Mouse (Mus musculus): Measurements from ENCODE around the gene Lgals3bp. TPM values are rescaled to one million over a fixed set of nuclear protein-coding genes. Genes with fewer than 3 reads are reported as not detected.

The Lgals3bp gene
- 22.7 and 23.3 TPM in 2 replicates for polyA plus RNA-seq (2012; rRNA removed)

DNA sequence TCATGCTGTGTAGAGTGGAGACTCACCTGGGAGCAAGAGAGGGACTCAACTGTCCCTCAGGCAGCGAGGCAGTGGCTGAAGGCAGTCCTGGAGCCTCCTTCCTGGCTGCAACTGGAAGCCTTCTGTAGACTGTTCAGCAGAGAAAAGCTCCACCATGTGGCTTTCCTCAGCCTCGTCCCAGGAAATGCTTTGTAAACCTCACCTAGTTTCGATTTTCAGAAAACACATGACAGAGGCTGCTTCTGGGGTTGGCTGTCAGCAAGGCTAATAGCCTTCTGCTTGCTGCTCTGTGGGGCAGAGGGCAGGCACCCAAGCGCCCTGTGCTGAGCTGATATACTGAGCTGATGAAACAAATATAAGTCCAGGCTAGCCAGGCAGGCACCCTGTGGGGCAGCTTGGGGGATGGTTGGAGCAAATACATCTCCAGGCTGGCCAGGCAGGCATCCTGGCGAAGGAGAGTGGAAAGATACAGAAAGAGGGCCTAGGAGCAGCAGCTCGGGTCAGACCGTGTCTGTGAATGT, at the start of gene Lgals3bp:
TSS of gene Lgals3bp (minus strand) at position 333 of the 521 bp plus-strand sequence.
- Histone ChIP-seq H3K27me3 (ENCODE audit: control insufficient read depth, insufficient read depth, low read length) (no peaks in the 10 kb centered on the region), H3K4me3 (ENCODE audit: control insufficient read depth, low read depth, low read length) (no peak within 1 kb of the TSS), H3K36me3 (ENCODE audit: control insufficient read depth, insufficient read depth, low read length) (no peaks in the 10 kb centered on the region; the same call in 1 of the 2 replicates), H3K27ac (ENCODE audit: control insufficient read depth, insufficient read depth, low read depth, low read length) (peak within 1 kb of the TSS; percentile 41; the same call in 1 of the 2 replicates), H3K4me1 (ENCODE audit: control insufficient read depth, insufficient read depth, low read length) (no peaks in the 10 kb centered on the region)
- TF ChIP-seq POLR2A (IDR thresholded peaks at IDR 0.05; ENCODE audit: control insufficient read depth, low read depth, low read length), result peak; percentile 10
- TF ChIP-seq CTCF (IDR thresholded peaks at IDR 0.05; ENCODE audit: control insufficient read depth, insufficient read depth, insufficient replicate concordance, low read depth, low read length), result no peak

DNA sequence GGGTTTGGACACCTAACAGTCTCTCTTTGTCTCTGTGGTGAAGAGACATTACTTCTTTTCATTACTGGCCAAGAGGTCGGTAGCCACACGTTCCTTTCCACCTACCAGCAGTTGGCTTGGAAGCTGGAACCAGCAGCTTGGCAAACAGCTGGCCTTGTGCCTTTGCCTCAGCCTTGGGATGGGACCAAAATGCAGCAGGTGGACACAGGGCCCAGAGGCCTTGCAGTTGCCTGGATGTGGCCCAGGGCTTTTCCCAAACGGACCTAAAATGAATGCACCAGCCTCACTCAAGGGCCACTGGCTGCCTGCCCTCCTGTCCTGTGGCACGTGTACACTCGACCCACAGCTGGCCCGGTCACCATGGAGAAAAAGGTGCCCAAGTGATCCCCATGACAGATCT, 49.3 kb upstream of the Lgals3bp start:
- TF ChIP-seq POLR2A (IDR thresholded peaks at IDR 0.05; ENCODE audit: control insufficient read depth, low read depth, low read length), result no peak
- no peak for TF ChIP-seq CTCF (IDR thresholded peaks at IDR 0.05; ENCODE audit: control insufficient read depth, insufficient read depth, insufficient replicate concordance, low read depth, low read length)

GRCm38 (mm10) chr11:118448385-118448784, 46.5 kb upstream of the Lgals3bp start:
- H3K27ac ChIP-seq (ENCODE audit: control insufficient read depth, insufficient read depth, low read depth, low read length), result no peak overlapping the region
- no peaks in the 10 kb centered on the region for H3K36me3 ChIP-seq (ENCODE audit: control insufficient read depth, insufficient read depth, low read length)
- H3K4me3 ChIP-seq (ENCODE audit: control insufficient read depth, low read depth, low read length), result no peak overlapping the region
- H3K4me1 ChIP-seq (ENCODE audit: control insufficient read depth, insufficient read depth, low read length), result no peaks in the 10 kb centered on the region
- TF ChIP-seq CTCF (IDR thresholded peaks at IDR 0.05; ENCODE audit: control insufficient read depth, insufficient read depth, insufficient replicate concordance, low read depth, low read length) (no peak), POLR2A (IDR thresholded peaks at IDR 0.05; ENCODE audit: control insufficient read depth, low read depth, low read length) (no peak)
- no peaks in the 10 kb centered on the region for H3K27me3 ChIP-seq (ENCODE audit: control insufficient read depth, insufficient read depth, low read length)

More for the DNA sequence above, 49.3 kb upstream of the Lgals3bp start:
- Histone ChIP-seq H3K36me3 (ENCODE audit: control insufficient read depth, insufficient read depth, low read length) (no peaks in the 10 kb centered on the region), H3K27ac (ENCODE audit: control insufficient read depth, insufficient read depth, low read depth, low read length) (no peak overlapping the region), H3K27me3 (ENCODE audit: control insufficient read depth, insufficient read depth, low read length) (no peaks in the 10 kb centered on the region), H3K4me3 (ENCODE audit: control insufficient read depth, low read depth, low read length) (no peak overlapping the region), H3K4me1 (ENCODE audit: control insufficient read depth, insufficient read depth, low read length) (no peaks in the 10 kb centered on the region)

DNA sequence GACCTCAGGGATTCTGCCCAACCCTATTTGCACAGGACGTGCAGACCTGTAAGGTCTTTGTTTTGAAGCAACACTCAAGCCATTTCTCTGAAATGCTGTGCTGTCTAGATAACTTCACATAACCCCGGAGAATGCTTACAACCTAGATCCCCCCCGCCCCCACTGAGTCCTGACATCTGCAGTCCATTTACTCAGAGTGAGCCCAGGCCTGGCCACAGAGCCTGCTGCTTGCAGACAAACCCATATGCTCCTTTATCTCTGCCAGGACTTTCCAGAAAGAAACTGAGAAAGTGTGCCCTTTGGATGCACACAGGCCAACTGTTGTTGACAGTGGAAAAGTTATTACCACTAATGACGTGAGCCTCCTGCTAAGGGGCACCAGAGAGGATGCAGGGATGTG, 45.5 kb upstream of the Lgals3bp start:
- Histone ChIP-seq H3K27ac (ENCODE audit: control insufficient read depth, insufficient read depth, low read depth, low read length) (no peak overlapping the region), H3K4me3 (ENCODE audit: control insufficient read depth, low read depth, low read length) (no peak overlapping the region), H3K36me3 (ENCODE audit: control insufficient read depth, insufficient read depth, low read length) (no peaks in the 10 kb centered on the region), H3K27me3 (ENCODE audit: control insufficient read depth, insufficient read depth, low read length) (no peaks in the 10 kb centered on the region), H3K4me1 (ENCODE audit: control insufficient read depth, insufficient read depth, low read length) (no peaks in the 10 kb centered on the region)
- no peak for TF ChIP-seq POLR2A (IDR thresholded peaks at IDR 0.05; ENCODE audit: control insufficient read depth, low read depth, low read length)
- TF ChIP-seq CTCF (IDR thresholded peaks at IDR 0.05; ENCODE audit: control insufficient read depth, insufficient read depth, insufficient replicate concordance, low read depth, low read length), result no peak

GRCm38 (mm10) chr11:118445843-118446242, 44.0 kb upstream of the Lgals3bp start:
- Histone ChIP-seq H3K36me3 (ENCODE audit: control insufficient read depth, insufficient read depth, low read length) (no peaks in the 10 kb centered on the region), H3K27ac (ENCODE audit: control insufficient read depth, insufficient read depth, low read depth, low read length) (no peak overlapping the region), H3K4me1 (ENCODE audit: control insufficient read depth, insufficient read depth, low read length) (no peaks in the 10 kb centered on the region), H3K27me3 (ENCODE audit: control insufficient read depth, insufficient read depth, low read length) (no peaks in the 10 kb centered on the region), H3K4me3 (ENCODE audit: control insufficient read depth, low read depth, low read length) (no peak overlapping the region)
- TF ChIP-seq CTCF (IDR thresholded peaks at IDR 0.05; ENCODE audit: control insufficient read depth, insufficient read depth, insufficient replicate concordance, low read depth, low read length), result peak; percentile 99
- no peak for TF ChIP-seq POLR2A (IDR thresholded peaks at IDR 0.05; ENCODE audit: control insufficient read depth, low read depth, low read length)

GRCm38 (mm10) chr11:118443201-118443970, 41.5 kb upstream of the Lgals3bp start:
- Histone ChIP-seq H3K27me3 (ENCODE audit: control insufficient read depth, insufficient read depth, low read length) (no peaks in the 10 kb centered on the region), H3K27ac (ENCODE audit: control insufficient read depth, insufficient read depth, low read depth, low read length) (no peak overlapping the region), H3K4me3 (ENCODE audit: control insufficient read depth, low read depth, low read length) (no peak overlapping the region), H3K4me1 (ENCODE audit: control insufficient read depth, insufficient read depth, low read length) (no peaks in the 10 kb centered on the region; the same call in 1 of the 2 replicates), H3K36me3 (ENCODE audit: control insufficient read depth, insufficient read depth, low read length) (no peaks in the 10 kb centered on the region)
- TF ChIP-seq POLR2A (IDR thresholded peaks at IDR 0.05; ENCODE audit: control insufficient read depth, low read depth, low read length) (no peak), CTCF (IDR thresholded peaks at IDR 0.05; ENCODE audit: control insufficient read depth, insufficient read depth, insufficient replicate concordance, low read depth, low read length) (peak; percentile 85)

- Histone ChIP-seq H3K36me3 (ENCODE audit: control insufficient read depth, insufficient read depth, low read length) (no peaks in the 10 kb centered on the region), H3K27ac (ENCODE audit: control insufficient read depth, insufficient read depth, low read depth, low read length) (no peak overlapping the region), H3K27me3 (ENCODE audit: control insufficient read depth, insufficient read depth, low read length) (no peaks in the 10 kb centered on the region), H3K4me1 (ENCODE audit: control insufficient read depth, insufficient read depth, low read length) (peaks cover 4% of the 10 kb centered on the region; the same call in 1 of the 2 replicates), H3K4me3 (ENCODE audit: control insufficient read depth, low read depth, low read length) (no peak overlapping the region)
- TF ChIP-seq CTCF (IDR thresholded peaks at IDR 0.05; ENCODE audit: control insufficient read depth, insufficient read depth, insufficient replicate concordance, low read depth, low read length) (no peak), POLR2A (IDR thresholded peaks at IDR 0.05; ENCODE audit: control insufficient read depth, low read depth, low read length) (no peak)
These were observed 40.8 kb upstream of the Lgals3bp start for GRCm38 (mm10) chr11:118442691-118443090.

All from testis, adult 2 months (tissue).